Mouse (Mus musculus): Measurements from ENCODE around the gene Kirrel. TPM values are rescaled to one million over a fixed set of nuclear protein-coding genes. Genes with fewer than 3 reads are reported as not detected.

Kirrel gene
- polyA plus RNA-seq (2015; fragmentation: Nextera tagmentation; extraction: Ambion mirVana) = 11.7 and 12.3 TPM in 2 replicates

- Histone ChIP-seq H3K9me3 (replicated peaks; ENCODE audit: low read length) (no peaks in the 10 kb centered on the region), H3K4me3 (replicated peaks; ENCODE audit: low read depth, low read length) (peak within 1 kb of the TSS; percentile 55), H3K36me3 (ENCODE audit: insufficient read depth, low read length) (no peaks in the 10 kb centered on the region), H3K9ac (ENCODE audit: low read depth, low read length) (peak within 1 kb of the TSS; percentile 68), H3K27ac (peak within 1 kb of the TSS; percentile 67), H3K4me2 (ENCODE audit: low read length) (peak within 1 kb of the TSS; percentile 70), H3K4me1 (replicated peaks; ENCODE audit: insufficient read depth, low read length) (peaks cover 10% of the 10 kb centered on the region), H3K27me3 (ENCODE audit: insufficient read depth, low read length) (no peaks in the 10 kb centered on the region)
- ATAC-seq (replicated peaks; ENCODE audit: low FRiP score, low read depth) (peak; percentile 81), DNase-seq (ENCODE audit: low spot score) (peak; percentile 96)
- WGBS = under 1% methylated on average over 45 of the region's 45 CpGs
- peak; percentile 56; the same call in 1 of the 2 replicates for TF ChIP-seq CTCF (IDR thresholded peaks at IDR 0.05; ENCODE audit: low read depth)
These were observed at the start of gene Kirrel for GRCm38 (mm10) chr3:87174096-87174768. Gene Kirrel, minus strand, starts transcription at chr3:87174747.

DNA sequence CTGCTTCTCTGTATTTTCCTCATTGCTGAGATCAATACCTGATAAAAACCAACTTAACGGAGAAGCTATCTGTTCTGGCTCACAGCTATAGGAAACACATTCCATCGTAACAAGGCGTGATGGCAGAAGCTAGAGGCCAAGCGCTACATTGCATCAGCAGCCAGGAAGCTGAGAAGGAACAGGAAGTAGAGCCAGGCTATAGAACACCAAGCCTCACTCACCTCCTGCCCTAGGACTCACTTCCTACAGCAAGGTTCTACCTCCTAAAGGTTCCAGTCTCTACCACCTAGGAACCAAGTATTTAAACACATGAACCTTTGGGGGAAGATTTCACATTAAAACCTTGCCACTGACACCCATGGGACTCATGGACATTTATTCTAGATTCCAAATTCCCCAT, 49.1 kb upstream of the Kirrel start:
- 73% methylated on average over 4 of the region's 4 CpGs for WGBS

DNA sequence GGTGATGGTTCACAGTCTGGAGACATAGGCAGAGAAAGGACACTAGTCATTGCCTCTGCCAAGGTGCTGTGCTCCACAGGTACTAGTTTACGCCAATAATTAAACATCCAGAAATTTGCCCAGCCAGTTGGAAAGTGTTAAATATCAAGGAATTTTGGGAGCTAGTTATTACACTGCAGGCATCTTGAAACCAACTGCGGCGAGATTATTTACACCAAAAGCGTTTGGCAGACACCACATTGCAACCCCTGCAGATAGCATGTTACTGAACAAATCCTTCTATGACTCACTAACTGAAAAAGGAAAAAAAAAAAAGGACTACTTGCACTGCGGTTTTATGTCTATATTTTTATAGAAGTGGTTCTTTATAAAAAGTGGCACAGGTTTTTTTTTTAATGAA, 47.8 kb upstream of the Kirrel start:
- DNase-seq (ENCODE audit: low spot score) = no peak
- H3K9ac ChIP-seq (ENCODE audit: low read depth, low read length) = no peak overlapping the region
- no peak for ATAC-seq (replicated peaks; ENCODE audit: low FRiP score, low read depth)
- H3K9me3 ChIP-seq (replicated peaks; ENCODE audit: low read length) = no peaks in the 10 kb centered on the region
- H3K4me2 ChIP-seq (ENCODE audit: low read length) = no peak overlapping the region
- H3K4me1 ChIP-seq (replicated peaks; ENCODE audit: insufficient read depth, low read length) = no peaks in the 10 kb centered on the region
- WGBS = 79% methylated on average over 5 of the region's 5 CpGs
- H3K27ac ChIP-seq = no peak overlapping the region
- TF ChIP-seq CTCF (IDR thresholded peaks at IDR 0.05; ENCODE audit: low read depth) = no peak
- H3K36me3 ChIP-seq (ENCODE audit: insufficient read depth, low read length) = no peaks in the 10 kb centered on the region
- no peak overlapping the region for H3K4me3 ChIP-seq (replicated peaks; ENCODE audit: low read depth, low read length)
- no peaks in the 10 kb centered on the region for H3K27me3 ChIP-seq (ENCODE audit: insufficient read depth, low read length)

More for the DNA sequence above, 49.1 kb upstream of the Kirrel start:
- Histone ChIP-seq H3K27me3 (ENCODE audit: insufficient read depth, low read length) (no peaks in the 10 kb centered on the region), H3K9ac (ENCODE audit: low read depth, low read length) (no peak overlapping the region), H3K4me3 (replicated peaks; ENCODE audit: low read depth, low read length) (no peak overlapping the region), H3K4me1 (replicated peaks; ENCODE audit: insufficient read depth, low read length) (no peaks in the 10 kb centered on the region), H3K36me3 (ENCODE audit: insufficient read depth, low read length) (no peaks in the 10 kb centered on the region), H3K9me3 (replicated peaks; ENCODE audit: low read length) (no peaks in the 10 kb centered on the region), H3K27ac (no peak overlapping the region), H3K4me2 (ENCODE audit: low read length) (no peak overlapping the region)
- TF ChIP-seq CTCF (IDR thresholded peaks at IDR 0.05; ENCODE audit: low read depth) = no peak
- ATAC-seq (replicated peaks; ENCODE audit: low FRiP score, low read depth) (no peak), DNase-seq (ENCODE audit: low spot score) (no peak)

- WGBS = 55% methylated on average over 11 of the region's 11 CpGs
- no peak for ATAC-seq (replicated peaks; ENCODE audit: low FRiP score, low read depth)
These were observed 40.6 kb upstream of the Kirrel start for GRCm38 (mm10) chr3:87215176-87215575.

GRCm38 (mm10) chr3:87214221-87214864, 39.8 kb upstream of the Kirrel start:
- Histone ChIP-seq H3K36me3 (ENCODE audit: insufficient read depth, low read length) (no peaks in the 10 kb centered on the region), H3K4me3 (replicated peaks; ENCODE audit: low read depth, low read length) (no peak overlapping the region), H3K9me3 (replicated peaks; ENCODE audit: low read length) (no peaks in the 10 kb centered on the region), H3K27me3 (ENCODE audit: insufficient read depth, low read length) (no peaks in the 10 kb centered on the region), H3K4me2 (ENCODE audit: low read length) (no peak overlapping the region), H3K4me1 (replicated peaks; ENCODE audit: insufficient read depth, low read length) (no peaks in the 10 kb centered on the region), H3K27ac (no peak overlapping the region), H3K9ac (ENCODE audit: low read depth, low read length) (no peak overlapping the region)
- ATAC-seq (replicated peaks; ENCODE audit: low FRiP score, low read depth) (no peak), DNase-seq (ENCODE audit: low spot score) (no peak)
- 87% methylated on average over 19 of the region's 19 CpGs for WGBS
- no peak for TF ChIP-seq CTCF (IDR thresholded peaks at IDR 0.05; ENCODE audit: low read depth)

More at GRCm38 (mm10) chr3:87215176-87215575, 40.6 kb upstream of the Kirrel start:
- H3K27me3 ChIP-seq (ENCODE audit: insufficient read depth, low read length) = no peaks in the 10 kb centered on the region
- no peak overlapping the region for H3K27ac ChIP-seq
- no peak overlapping the region for H3K9ac ChIP-seq (ENCODE audit: low read depth, low read length)
- H3K4me3 ChIP-seq (replicated peaks; ENCODE audit: low read depth, low read length) = no peak overlapping the region
- no peak for DNase-seq (ENCODE audit: low spot score)
- no peak overlapping the region for H3K4me2 ChIP-seq (ENCODE audit: low read length)
- H3K9me3 ChIP-seq (replicated peaks; ENCODE audit: low read length) = no peaks in the 10 kb centered on the region
- TF ChIP-seq CTCF (IDR thresholded peaks at IDR 0.05; ENCODE audit: low read depth) = no peak
- no peaks in the 10 kb centered on the region for H3K4me1 ChIP-seq (replicated peaks; ENCODE audit: insufficient read depth, low read length)
- no peaks in the 10 kb centered on the region for H3K36me3 ChIP-seq (ENCODE audit: insufficient read depth, low read length)

GRCm38 (mm10) chr3:87206336-87207075, 32.0 kb upstream of the Kirrel start:
- Histone ChIP-seq H3K4me1 (replicated peaks; ENCODE audit: insufficient read depth, low read length) (no peaks in the 10 kb centered on the region), H3K36me3 (ENCODE audit: insufficient read depth, low read length) (no peaks in the 10 kb centered on the region), H3K4me2 (ENCODE audit: low read length) (no peak overlapping the region), H3K27ac (no peak overlapping the region), H3K9me3 (replicated peaks; ENCODE audit: low read length) (no peaks in the 10 kb centered on the region), H3K9ac (ENCODE audit: low read depth, low read length) (no peak overlapping the region), H3K27me3 (ENCODE audit: insufficient read depth, low read length) (no peaks in the 10 kb centered on the region), H3K4me3 (replicated peaks; ENCODE audit: low read depth, low read length) (no peak overlapping the region)
- DNase-seq (ENCODE audit: low spot score) = no peak
- no peak for ATAC-seq (replicated peaks; ENCODE audit: low FRiP score, low read depth)
- TF ChIP-seq CTCF (IDR thresholded peaks at IDR 0.05; ENCODE audit: low read depth) = no peak
- WGBS = 74% methylated on average over 5 of the region's 5 CpGs

Measured in kidney, postnatal 0 days (tissue).